Mouse (Mus musculus) hematopoietic stem cell, adult 5-6 weeks (primary cell): ENCODE data around the gene Grk6. TPM values are rescaled to one million over a fixed set of nuclear protein-coding genes. Genes with fewer than 3 reads are reported as not detected.

ENCODE experiments used
- ATAC-seq, 2 experiments: fragments of 125-278 bp in 1 of 2; replicated peaks in 1 of 2; 2 replicates each; pipeline ENCODE4 v1.8.0; 2016 to 2017; ENCODE audit warnings: inconsistent platforms in 2 of 2, mild to moderate bottlenecking in 2 of 2, moderate number of reproducible peaks in 2 of 2, low read depth in 1 of 2, moderate TSS enrichment in 1 of 2; ENCODE audit not compliant: low FRiP score in 2 of 2, poor library complexity in 2 of 2, severe bottlenecking in 2 of 2, insufficient read depth in 1 of 2, low TSS enrichment in 1 of 2
- total RNA-seq: library from RNA; stranded (forward); fragments of 172-1452, 232-1000 nt; gene quantifications from 2 replicates; pipeline ENCODE4 v1.2.3, GENCODE M21; 2017

Gene Grk6
- total RNA-seq, 1 experiment from 2014 or later: 77.8 TPM

DNA sequence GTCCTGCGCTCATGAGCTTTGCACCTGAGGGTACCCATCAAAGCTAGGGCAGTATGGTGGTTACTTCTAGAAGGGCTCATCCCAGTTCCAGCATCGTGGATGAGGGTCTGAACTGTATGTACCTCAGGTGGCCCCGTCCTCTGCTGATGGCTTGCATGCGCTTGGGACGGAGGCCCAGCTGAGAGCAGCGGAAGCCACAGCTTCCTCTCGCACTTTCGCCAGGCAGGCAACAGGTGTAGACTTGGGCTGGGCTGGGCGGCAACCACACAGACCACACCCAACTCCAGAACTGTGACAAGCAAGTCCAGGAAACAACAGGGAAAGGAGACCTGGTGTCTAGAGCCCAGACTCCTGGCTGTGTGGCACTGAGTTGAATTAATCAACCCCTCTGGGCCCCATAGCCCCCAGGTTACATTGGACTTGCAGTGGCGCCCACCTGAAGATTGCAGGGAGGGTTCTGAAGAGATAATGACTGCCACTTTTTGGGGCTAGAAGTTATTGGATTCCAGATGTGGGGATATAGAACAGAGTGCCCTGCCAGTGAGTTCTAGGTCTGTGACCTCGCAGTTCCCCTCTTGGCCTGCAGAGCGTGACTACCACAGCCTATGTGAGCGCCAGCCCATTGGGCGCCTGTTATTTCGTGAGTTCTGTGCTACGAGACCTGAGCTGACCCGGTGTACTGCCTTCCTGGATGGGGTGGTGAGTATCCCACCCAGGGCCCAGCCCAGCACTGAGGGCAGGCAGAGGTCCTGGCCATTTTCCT is 5.0 kb downstream of the Grk6 start:
- peak; percentile 8 to 22; a peak in 2 of 4 replicates for ATAC-seq

DNA sequence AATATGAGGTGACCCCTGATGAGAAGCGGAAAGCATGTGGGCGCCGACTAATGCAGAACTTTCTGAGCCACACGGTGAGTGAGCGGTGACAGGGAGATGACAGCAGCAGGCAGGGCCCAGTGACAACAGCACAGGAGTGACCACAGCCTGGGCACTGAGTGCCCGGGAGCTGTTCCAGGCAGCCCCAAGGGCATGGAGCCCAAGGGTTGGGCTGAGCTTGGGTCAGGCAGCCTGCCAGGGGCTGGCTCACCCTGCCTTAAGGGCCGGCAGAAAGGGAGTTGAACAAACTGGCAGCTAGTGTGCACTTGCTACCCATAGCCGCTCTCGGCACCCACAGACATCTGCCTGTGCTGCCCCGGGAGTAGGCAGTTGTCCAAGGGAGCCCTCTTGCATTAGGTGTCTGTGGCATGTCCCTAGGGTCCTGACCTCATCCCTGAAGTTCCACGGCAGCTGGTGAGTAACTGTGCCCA is 5.7 kb downstream of the Grk6 start:
- no peak for ATAC-seq

DNA sequence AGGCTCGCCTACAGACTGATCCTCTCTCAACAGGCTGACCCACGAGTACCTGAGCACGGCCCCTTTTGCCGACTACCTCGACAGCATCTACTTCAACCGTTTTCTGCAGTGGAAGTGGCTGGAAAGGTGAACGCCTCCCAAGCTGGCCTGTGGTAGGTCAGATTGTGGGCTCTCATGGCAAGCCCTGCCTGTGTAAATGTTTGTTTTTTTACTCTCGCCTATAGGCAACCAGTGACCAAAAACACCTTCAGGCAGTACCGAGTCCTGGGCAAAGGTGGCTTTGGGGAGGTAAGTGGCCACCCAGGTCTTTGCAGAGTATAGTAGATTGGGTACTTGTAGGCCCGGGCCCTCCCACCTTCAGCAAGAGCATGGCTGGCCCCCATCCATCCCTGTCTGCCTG is 6.4 kb downstream of the Grk6 start:
- no peak for ATAC-seq

DNA sequence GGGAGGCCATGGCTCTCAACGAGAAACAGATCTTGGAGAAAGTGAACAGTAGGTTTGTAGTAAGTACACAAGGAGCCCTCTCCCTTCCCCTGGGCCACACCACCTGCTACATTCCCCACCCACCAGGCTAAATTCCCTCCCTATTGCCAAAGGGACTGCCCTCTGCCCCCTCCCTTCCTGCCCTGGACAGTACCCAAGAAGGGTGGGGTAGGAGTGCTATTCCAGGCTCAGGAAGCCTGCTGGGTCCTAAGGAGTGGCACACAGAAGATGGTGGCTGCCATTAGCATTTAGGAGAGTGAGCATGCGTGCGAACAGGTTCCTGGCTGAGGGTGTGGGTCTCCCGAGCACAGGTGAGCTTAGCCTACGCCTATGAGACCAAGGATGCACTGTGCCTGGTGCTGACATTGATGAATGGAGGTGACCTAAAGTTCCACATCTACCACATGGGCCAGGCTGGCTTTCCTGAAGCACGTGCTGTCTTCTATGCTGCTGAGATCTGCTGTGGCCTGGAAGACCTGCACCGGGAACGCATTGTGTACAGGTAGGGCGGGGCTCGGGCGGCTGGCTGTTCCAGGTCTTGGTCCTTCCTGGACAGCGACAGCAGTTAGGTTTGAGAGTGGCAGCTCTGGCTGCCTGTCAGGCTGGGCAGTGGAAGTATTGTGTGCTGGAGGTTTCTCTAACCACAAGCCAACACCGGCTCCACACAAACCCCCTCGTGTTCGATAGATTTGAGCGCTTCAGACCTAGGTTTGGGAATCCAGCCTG is 7.1 kb downstream of the Grk6 start:
- no peak for ATAC-seq

DNA sequence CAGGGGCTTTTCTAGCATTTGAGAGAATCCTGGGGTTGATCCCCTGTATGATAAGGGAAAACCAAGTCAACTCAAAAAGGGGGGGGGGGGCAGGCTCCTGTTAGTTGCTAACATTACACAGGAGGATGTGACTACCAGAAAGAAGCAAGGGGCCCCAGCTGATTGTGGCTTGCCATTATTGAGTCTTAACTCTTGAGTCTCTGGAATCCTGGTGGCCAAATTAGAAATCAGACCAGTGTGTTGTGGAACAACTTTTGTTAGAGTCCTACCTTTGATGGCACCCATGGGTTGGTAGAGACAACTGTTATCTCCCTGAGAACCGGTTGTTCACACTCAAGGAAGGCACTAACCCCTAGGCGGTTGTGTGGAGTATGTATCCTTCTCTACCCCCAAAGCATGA is 18.1 kb downstream of the Grk6 start:
- no peak for ATAC-seq

DNA sequence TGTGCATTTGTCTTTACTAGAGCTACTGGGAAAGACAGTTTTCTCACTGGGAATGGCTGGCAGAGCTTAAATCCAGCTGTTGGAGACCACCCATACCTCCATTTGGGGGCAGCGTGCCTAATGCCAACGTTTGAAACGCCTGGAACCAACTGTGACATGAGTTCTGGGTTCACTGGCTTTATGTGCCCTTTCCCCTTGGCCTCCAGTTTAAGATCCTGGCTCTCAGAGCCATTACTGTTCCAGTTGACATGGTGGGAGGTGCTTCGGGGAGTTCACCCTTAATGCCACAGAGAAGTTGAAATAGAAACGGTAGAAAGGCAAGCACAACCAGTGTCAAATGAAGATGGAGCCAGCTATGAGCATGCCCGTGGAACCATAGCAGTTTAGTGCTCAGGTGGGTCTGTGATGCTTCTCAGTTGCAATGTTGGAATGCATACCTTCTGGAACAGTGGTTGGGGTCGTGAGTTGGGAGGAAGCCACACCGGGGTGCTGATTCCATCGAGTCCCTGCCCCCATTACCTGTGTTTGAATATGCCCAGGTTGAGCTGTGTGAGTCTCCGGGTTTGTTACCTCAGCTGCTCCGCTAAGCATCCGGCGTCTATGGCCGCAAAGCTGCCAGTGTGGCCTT is 18.6 kb downstream of the Grk6 start:
- no peak for ATAC-seq

DNA sequence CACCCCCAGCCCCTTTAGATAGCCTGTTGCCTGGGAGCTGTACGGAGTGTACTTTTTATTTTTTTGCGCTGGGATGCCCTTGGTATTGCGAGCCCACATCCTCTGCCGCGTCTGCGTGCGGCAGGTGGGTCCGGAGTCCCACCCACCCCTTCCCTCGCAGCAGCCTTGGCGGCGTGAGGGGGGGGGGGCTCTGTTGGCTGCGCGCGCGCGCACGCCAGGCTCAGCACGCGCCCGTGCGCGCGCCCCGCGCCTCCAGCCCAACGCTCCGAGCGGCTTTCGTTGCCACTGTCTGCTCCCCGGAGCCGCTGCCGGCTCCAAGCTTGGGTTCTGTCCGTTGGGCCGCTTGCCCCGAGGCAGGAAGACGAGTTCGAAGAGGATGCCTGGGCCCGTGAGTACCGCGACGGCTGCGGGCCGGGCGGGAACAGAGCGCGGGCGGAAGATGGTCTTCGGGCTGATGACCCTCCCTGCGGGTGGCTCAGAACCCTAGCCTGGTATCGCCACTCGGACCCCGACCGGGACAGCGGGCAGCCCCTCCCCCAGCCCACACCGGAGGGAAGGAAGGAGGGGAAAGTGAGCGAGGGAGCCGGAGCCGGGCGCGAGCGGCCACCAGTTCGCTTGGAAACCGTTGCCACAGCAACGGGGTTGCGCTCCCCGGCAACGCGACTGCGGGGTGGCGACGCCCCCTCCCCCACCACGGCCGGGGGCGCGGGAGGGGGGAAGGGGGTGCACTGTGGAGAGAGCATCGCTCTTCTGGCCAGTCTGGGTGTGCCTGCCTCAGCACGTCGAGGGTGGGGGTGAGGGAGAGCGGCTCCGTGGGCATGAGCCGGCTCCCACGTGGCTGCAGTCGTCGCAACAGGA is 19.4 kb downstream of the Grk6 start, which contains the start of gene Prr7:
TSS of gene Prr7 (plus strand) at position 241 of the 858 bp plus-strand sequence.
- peak in 1 of 2 experiments; percentile 26; a peak in 1 of 4 replicates for ATAC-seq

DNA sequence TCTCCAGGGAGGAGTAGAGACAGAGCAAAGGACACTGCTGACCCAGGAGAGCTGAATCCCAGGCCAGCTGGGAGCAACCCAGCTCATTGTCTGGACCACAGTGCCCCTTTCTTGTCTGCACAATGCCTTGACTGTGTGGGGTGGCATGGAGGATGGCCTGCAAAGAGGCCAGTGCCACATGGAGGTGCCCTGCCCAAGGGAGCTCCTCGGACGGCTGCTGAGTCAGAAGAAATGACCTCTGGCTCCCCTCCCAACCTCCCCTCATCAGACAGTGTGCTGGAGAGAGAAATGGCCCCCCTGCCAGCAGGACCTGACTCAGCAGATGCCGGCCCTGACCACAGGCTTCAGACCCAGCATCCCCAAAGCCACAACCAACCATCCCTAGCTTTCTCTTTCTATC is 20.3 kb downstream of the Grk6 start:
- ATAC-seq: peak; percentile 17 to 18; a peak in 1 of 4 replicates

DNA sequence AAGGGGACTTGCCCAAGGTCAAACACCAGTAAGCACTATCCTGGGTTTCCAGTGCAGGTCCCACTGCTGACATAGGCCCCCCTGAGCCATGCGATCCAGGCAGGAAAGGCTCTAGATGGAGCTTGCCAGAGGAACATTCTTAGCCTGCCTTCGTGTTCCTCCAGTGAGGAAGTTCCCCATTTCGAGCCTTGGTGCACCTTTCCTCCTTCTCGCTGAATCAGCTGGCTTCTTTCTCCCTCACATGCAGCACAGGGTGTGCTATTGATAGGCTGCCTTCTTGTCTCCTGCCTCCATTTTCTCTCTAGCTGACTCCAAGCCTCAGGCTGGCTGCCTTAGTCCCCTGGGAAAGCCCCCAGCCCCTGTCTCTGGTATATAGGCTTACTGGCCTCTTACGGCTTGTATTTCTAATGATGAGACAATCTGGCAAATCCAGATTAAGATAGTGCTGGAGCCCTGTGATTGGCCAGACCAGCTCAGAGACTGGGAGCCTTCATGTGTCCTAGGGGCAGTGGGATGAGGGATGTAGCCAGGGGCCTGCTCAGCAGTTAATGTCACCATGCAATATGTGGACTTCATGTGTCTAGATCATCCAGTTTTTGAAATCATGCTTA is 21.1 kb downstream of the Grk6 start:
- peak; percentile 24 to 48; a peak in 2 of 4 replicates for ATAC-seq

DNA sequence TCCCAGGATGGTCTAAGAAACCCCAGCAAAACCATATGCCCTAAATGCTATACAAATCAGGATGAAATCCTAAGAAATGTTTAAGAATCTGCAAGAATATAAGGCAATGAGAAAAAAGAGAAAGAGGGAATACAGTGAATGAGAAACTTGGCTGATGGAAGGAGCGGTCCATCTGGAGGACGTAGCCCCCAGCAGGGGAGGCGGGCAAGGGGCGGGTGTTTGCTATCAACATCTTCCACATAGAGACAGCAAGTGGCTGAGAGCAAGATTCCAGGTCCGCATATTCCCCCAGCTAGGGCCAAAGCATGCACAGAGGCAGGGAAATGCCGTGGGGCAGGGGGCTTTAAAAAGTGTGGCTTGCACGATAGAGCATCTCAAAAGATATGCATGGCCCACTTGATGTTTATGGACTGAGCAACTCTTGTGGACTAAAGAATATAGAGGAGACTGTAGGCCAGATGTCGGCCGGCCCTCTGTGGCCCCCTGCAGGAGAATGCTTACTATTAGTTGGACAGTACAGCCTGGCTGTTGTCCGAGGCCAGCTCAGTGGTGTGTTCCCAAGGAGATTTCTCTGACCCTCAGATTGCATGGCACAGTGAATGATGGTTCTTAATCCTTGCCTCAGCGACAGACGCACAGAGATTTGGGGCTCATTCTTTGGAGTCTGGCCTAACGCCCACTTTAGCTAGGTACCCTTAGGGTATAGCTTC is 24.1 kb downstream of the Grk6 start:
- no peak for ATAC-seq

DNA sequence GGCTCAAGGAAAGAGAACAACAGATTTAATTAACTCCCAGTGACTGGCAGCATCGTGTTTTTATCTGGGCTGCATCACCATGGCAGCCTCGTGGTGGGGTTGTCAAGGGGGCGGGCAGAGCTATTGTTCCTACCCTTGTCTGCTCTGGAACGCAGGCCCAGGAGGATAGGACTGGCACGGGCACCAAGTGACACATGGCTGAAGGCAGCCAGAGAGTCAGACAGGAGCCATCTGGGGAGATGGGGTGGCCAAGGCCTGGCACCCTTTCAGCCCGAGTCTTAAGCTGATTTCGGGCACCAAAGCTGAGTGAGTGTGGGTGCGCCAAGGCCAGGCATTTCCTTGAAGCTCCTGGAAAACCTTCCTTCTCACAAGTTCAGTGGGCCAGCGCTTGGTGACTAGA is 25.5 kb downstream of the Grk6 start:
- no peak for ATAC-seq

DNA sequence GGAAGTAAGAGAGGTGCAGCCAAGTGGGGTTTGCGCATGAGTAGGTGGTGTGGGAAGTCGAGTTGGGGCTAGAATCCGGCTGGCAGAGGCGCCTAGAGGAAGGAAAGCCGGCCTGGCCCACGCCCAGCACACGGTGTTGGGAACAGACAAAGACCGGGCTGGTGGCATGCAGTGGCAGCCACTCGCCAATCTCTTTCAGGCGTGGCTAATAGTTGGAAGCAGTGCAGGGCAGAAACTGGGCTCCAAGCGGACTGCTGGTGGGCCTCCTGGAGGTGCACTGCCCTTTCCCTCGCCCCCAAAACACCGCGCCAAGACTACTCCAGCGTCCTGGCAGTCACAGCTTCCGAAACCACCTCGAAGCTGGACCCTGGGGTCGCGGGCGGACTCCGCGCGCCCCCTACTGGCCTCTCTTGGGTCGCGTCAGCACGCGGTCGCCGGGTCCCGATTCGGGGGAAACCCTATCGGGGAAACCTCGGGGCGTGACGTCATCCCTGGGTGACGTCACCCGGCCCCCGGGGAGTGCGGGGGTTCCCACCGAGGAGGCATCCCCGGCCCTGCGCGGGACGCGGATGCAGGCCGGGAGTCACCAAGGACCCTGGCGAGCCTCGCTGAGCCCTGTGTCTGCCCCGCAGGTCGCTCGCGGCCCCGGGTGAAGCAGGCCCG is 26.4 kb downstream of the Grk6 start:
- peak; percentile 43 to 65 for ATAC-seq

DNA sequence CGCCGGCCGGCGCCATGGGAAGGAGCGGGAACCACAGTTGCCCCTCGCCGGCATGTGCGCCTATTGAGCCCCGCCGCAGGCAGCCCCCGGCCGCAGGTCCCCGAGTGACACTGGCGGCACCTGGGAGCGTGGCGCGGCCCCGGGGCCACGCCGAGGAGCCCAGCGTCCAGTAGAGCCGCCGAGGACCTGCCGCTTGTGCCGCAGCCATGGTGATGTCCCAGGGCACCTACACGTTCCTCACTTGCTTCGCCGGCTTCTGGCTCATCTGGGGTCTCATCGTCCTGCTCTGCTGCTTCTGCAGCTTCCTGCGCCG is 26.9 kb downstream of the Grk6 start:
- no peak for ATAC-seq

DNA sequence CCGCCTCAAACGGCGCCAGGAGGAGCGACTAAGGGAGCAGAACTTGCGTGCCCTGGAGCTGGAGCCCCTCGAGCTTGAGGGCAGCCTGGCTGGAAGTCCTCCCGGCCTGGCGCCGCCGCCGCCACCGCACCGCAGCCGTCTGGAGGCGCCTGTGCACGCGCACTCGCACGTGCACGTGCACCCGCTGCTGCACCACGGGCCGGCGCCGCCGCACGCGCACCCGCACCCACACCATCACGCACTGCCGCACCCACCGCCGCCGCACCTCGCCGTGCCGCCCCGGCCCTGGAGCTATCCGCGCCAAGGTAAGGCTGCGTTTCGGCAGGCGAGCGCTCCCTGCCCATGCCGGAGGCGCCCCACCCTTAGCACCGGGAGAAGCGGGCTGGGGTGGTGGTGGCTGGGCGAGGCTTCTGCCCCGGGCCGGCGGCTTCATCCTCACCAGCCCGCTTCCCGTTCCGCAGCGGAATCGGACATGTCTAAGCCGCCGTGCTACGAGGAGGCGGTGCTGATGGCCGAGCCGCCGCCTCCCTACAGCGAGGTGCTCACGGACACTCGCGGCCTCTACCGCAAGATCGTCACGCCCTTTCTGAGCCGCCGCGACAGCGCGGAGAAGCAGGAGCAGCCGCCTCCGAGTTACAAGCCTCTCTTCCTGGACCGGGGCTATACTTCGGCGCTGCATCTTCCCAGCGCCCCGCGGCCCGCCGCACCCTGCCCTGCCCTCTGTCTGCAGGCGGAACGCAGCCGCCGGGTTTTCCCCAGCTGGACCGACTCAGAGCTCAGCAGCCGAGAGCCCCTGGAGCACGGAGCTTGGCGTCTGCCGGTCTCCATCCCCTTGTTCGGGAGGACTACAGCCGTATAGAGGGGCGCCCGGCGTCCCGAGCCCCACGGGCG is 27.5 kb downstream of the Grk6 start:
- ATAC-seq: peak in 1 of 2 experiments; percentile 3; a peak in 1 of 4 replicates
